Mouse (Mus musculus) Muller cell, postnatal 12 days (primary cell): ENCODE measurements around the gene Olfr657.

ENCODE experiments used
- DNase-seq: peaks from one replicate; pipeline ENCODE4 v3.0.0-alpha.2; 2015; ENCODE audit errors: inconsistent ontology term

Olfr657 gene

DNA sequence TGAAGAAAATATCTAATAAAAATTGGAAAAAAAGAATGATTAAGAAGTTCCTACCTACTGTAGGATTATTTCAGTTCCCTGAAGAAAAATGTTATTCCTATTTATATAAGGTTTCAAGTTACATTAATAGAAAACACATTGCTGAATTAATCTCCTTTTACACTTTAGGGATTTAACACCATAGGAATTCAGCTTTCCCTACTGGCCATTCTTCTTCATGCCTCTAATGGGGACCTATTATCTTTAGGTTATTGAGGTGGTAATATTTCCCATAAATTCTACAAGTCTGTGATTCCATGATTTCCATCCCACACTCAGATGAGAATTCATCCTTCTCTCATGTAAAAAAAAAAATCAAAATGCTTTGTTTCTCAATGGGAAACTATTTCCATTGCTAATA is at the start of gene Olfr657:
Gene Olfr657, plus strand, starts transcription at position 301 of the 400 bp plus-strand sequence.
- DNase-seq: no peak

DNA sequence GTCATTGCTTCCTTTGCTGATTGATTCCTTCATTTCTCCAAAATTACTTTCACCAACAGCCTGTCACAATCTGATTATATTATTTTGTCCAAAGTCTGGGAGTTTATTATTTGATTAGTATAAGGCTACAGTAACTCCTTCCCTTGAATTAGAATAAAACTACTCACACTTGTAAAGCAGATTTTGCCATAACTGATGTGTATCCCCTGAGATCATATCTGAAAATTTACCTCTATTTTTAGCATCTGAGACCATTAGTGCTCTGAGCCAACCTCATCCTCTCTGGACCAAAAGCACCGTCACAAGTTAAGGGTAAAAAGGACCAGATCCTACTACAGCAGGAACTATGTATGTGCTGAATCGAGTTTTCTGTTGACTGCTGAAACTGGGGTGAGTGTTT is 47.6 kb upstream of the Olfr657 start, which contains the start of gene Olfr653:
Gene Olfr653, plus strand, starts transcription at position 301 of the 400 bp plus-strand sequence.
- DNase-seq: no peak

DNA sequence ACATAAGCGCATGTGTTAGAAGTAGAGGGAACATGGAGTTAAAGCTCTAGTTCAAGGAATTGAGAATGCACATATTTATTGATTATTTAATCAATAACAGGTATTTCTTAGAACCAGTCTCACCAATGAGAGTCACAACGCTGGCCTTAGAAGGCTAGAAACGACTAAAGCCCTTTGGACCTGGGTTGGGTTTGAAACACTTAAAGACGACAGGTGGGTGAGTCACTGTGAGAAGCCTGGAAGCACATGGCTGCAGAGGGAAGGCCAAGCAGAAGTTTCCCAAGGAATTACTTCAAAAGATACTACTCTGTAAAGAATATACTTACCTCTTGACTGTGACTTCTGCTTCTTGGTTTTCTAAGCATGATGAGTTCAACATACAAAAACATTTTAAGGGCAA is 43.7 kb upstream of the Olfr657 start:
- no peak for DNase-seq

DNA sequence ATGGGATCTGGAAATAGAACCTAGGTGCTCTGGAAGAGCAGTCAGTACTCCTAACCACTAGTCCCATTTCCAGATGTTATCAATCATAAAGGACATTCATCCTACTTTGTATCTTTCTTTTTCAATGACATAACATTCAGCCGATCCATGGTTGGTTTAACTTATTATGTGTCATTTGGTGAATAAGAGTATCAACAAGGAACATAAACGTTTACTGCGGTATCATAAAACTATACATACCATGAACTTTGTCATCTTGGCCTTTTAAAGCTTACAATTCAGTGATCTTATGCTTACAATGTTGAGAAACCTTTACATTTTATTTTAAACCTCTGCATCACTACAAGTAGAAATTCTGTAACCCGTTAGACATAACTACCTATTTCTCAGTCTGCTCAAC is 43.2 kb upstream of the Olfr657 start:
- DNase-seq: no peak

DNA sequence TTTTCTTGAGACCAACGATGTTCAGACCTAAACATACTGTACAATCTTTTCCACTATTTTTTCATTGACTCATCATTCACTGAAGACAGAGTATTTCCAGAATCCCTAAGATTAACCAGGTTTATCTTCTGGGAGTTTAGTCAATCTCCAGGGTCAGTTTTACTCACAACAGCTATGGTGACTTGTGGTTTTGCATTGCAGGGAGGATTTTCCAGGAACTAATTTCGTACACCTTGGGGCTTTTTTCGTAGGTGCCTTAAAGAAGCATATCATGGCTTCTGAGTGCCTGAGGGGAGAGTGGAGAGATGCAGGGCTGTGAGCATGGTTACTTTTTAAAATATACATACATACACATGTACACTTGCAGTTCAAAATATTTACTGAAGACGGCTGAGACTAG is 37.9 kb upstream of the Olfr657 start, which contains the start of gene Olfr654:
Gene Olfr654, plus strand, starts transcription at position 301 of the 400 bp plus-strand sequence.
- DNase-seq: no peak

DNA sequence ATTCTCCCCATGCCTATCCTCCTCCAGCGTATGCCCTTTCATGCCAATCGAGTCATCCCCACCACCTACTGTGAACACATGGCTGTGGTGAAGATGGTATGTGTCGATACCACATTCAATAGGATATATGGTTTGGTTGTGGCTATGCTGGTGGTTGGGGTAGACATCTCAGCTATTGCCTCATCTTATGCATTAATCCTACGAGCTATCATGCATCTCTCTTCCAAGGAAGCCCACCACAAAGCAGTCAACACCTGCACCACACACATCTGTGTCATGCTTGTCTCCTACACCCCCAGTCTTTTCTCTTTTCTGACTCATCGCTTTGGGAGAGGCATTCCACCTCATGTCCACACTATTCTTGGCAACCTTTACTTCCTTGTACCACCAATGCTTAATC is 36.3 kb upstream of the Olfr657 start:
- DNase-seq: peak; percentile 2

DNA sequence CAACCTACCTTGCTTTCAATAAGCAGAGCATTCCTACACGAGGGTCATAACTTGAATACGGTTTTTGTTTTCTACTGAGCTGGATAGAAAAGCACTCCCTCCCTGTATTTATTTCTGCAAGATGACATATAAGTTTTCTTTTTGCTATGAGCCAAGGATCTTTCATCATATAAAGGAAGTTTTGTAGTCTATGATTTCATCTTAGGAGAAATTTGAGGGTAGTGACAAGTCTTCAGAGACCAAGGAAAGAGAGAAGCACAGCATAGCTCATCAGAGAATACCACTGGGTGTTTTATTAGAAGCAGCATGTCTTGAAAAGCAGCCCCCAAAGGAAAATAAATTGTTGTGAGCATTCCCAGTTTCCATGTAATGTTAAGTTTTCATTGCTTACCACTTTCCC is 22.9 kb upstream of the Olfr657 start, which contains the start of gene Olfr655:
Gene Olfr655, minus strand, starts transcription at position 101 of the 400 bp plus-strand sequence.
- DNase-seq: no peak

DNA sequence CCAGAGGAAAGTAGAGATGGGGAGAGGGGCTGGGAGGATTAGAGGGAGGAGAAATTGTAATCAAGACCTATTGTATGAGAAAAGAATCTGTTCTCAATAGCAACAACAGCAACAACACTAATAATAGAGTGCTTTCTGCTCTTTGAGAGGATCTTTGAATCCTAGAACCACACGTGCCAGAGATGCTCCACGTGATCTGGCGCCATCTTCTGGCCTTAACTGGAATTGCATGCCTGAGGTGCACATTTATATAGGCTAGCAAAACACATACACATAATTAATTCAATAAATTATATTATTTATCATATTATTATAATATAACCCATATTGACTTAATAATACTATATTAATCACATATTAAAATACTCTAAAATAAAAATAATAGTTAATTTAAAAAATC is 21.4 kb upstream of the Olfr657 start:
- no peak for DNase-seq

DNA sequence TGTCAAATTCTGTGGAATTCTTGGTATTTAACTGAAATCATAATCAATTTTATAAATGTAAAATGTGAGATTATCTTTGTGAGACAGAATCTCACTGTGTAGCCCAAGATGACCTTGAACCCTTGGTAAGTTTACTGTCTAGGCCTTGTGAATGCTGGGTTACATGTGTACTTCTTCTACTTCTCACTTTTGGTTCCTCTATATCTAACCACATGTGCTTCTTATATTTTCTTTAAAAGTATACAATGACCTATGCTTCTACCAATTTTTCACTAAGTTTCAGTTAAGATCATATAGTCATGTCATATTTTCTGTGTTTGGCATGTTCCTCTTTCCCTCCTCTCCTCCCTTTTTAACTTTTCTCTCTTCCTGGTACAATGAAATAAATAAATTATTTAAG is 19.9 kb upstream of the Olfr657 start:
- no peak for DNase-seq

DNA sequence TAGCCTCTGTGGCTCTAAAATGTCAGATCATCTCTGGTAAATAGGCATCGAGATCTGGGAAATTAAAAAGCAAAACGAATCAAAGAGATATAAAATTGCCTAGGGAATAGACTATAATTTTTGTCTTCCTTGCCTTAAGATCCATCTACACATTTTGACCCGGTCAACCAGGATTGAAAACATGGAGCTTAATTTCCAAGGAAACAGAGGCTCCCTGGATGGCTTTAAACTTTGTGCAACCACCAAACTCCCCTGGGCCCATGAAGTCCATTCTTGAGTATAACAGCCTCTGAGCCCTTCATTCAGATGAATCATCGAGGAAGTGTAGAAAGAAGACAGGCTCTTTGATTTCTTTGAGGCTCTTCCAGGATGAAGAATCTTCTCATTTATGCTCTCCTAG is 10.9 kb upstream of the Olfr657 start, which contains the start of gene Olfr656:
Gene Olfr656, plus strand, starts transcription at position 301 of the 400 bp plus-strand sequence.
- DNase-seq: no peak

DNA sequence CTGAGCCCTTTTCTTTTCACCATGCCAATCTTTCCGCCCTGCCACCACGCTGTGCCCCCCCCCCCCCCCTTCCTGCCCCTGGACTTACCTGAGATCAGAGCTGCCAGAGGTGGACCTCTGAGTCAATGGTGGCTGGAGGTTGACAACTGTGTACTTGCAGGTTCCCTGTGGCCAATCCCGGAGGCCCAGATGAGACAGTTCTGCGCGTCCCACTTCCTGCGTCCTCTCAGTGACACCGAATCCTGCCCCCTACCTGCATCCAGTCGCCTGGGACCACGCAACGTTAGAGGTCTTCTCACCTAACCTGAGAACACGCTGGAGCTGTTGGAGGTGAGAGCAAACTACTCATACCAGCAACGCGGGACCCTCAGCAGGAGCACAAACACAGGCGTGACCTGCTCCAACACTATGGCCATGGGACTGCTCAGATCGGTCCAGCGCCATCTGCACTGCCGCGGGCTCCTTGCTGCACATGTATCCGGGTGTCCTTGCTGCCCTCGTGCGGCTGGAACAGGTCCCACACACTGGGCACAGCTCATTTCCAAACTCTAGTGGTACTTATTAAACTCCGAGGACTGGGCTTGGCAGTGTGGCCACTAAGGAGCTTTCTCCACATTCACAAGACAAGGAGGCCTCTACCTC is 22.4 kb downstream of the Olfr657 start, which contains the start of gene Olfr658:
Gene Olfr658, minus strand, starts transcription at position 465 of the 642 bp plus-strand sequence.
- peak; percentile 22 for DNase-seq

DNA sequence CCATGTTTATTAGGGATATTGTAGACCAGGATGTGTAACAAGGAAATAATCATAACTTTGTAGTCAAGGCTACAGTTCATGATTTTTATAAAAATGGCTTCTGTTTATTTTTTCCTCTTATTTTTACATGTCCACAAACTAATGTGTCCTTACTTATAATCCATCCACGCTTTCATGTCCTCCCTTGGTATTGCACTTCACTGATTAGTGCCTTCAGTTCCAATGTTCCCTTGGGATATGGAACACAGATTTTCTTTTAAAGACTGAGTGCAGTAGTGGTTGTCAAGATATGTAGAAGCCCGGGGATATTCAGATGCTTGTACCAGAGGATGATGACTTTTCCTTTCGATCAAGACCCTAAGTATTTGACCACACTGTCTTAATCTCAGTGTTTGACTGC is 41.9 kb downstream of the Olfr657 start, which contains the start of gene Olfr659:
Gene Olfr659, plus strand, starts transcription at position 301 of the 400 bp plus-strand sequence.
- no peak for DNase-seq

DNA sequence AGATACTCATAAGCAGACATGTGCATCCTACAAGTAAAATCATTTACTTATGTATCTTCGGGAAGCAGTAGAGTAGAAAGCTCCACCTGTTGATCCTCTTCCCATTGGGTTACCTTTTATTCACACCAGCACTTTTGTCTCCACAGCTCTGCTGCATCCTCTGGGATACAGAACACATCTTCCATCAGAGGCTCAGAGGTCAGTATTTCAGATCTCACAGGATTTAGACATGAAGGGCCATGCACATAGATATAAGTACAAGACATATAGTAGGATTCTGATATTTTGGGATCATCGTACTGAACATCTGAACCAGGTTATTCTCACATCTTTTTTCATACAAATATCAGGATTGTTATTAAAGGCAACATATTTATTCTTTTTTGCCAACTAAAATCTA is 61.6 kb downstream of the Olfr657 start, which contains the start of gene Olfr661:
Gene Olfr661, plus strand, starts transcription at position 301 of the 400 bp plus-strand sequence.
- DNase-seq: no peak
